Mouse (Mus musculus) forebrain, postnatal 0 days (tissue): Measurements from ENCODE around the gene Ddt. TPM values are rescaled to one million over a fixed set of nuclear protein-coding genes. Genes with fewer than 3 reads are reported as not detected.

Source experiments
- ATAC-seq: fragments of 200-750 bp; cut with Nextera tagmentation; 2 replicates; pipeline ENCODE4 v1.8.0; 2017; ENCODE audit warnings: mild to moderate bottlenecking, moderate library complexity
- DNase-seq: peaks from one replicate; pipeline ENCODE4 v3.0.0-alpha.2; 2015
- H3K27ac ChIP-seq: fragments of 300-500 bp; sonication (generic); 2 replicates; pipeline ENCODE4 v1.5.1; 2014; ENCODE audit warnings: low read depth, mild to moderate bottlenecking, antibody characterized with exemption, low read length, moderate library complexity, mixed read lengths
- H3K27me3 ChIP-seq: fragments of 300-500 bp; sonication (generic); 2 replicates; pipeline ENCODE4 v1.6.1; 2014; ENCODE audit warnings: mild to moderate bottlenecking, low read length, mixed read lengths; ENCODE audit not compliant: insufficient read depth
- H3K36me3 ChIP-seq: fragments of 300-500 bp; sonication (generic); 2 replicates; pipeline ENCODE4 v1.6.1; 2014; ENCODE audit warnings: mild to moderate bottlenecking, moderate library complexity; ENCODE audit not compliant: insufficient read depth
- H3K4me1 ChIP-seq: fragments of 300-500 bp; sonication (generic); 2 replicates; pipeline ENCODE4 v1.6.1; 2014; ENCODE audit warnings: antibody characterized with exemption; ENCODE audit not compliant: insufficient read depth
- H3K4me2 ChIP-seq: fragments of 300-500 bp; sonication (generic); 2 replicates; pipeline ENCODE4 v1.6.1; 2014; ENCODE audit warnings: low read depth, mild to moderate bottlenecking, moderate library complexity
- H3K4me3 ChIP-seq: fragments of 300-500 bp; sonication (generic); 2 replicates; pipeline ENCODE4 v1.5.1; 2014; ENCODE audit warnings: low read depth, low read length, mixed read lengths
- H3K9ac ChIP-seq: fragments of 300-500 bp; sonication (generic); 2 replicates; pipeline ENCODE4 v1.6.1; 2014; ENCODE audit warnings: mild to moderate bottlenecking
- H3K9me3 ChIP-seq: fragments of 300-500 bp; sonication (generic); 2 replicates; pipeline ENCODE4 v1.6.1; 2016; ENCODE audit warnings: low read length
- CTCF ChIP-seq: sonication (generic); IDR thresholded peaks from 2 replicates; pipeline ENCODE4 v1.5.1; 2016; ENCODE audit warnings: antibody characterized with exemption, control low read depth, low read depth
- WGBS: fragments of 180-500 bp; shearing (Covaris S2); extraction: QIAGEN DNeasy Blood & Tissue Kit; methylation state at CpG from one replicate; pipeline ENCODE4 v1.1.7; 2014; 5-methylcytosine and 5-hydroxymethylcytosine counted together
- polyA plus RNA-seq: library from polyadenylated mRNA; unstranded; fragments of >200 nt; fragmentation: Nextera tagmentation; extraction: Ambion mirVana; gene quantifications from 2 replicates; pipeline ENCODE4 v1.2.1, GENCODE M21; 2015
- total RNA-seq: library from RNA; depleted of rRNA; stranded (reverse); fragments of >200 nt; gene quantifications from 2 replicates; pipeline ENCODE4 v1.2.3, GENCODE M21; 2014; rRNA removed

Ddt gene
- total and polyA plus RNA-seq, 2 experiments from 2014 or later = 39.7 to 79.4 TPM

DNA sequence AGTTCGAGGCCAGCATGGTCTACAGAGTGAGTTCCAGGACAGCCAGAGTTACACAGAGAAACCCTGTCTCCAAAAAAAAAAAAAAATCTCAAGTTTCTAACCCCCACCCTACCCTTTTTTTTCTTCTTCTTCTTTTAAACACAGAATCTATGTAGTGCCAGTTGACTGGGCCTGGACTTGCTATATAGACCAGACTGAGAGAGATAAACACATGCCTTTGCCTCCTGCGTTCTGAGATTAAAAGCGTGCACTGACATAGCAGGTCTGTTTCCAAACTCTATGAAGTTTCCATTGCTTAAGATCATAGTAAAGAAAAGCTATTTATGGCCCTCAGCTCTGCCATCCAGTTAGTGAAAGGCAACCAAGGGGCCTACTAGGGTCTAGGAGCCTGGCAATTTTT is 10.8 kb downstream of the Ddt start:
- H3K9ac ChIP-seq = peak overlapping the region; percentile 35; the same call in 1 of the 2 replicates
- H3K4me2 ChIP-seq = peak overlapping the region; percentile 71; the same call in 1 of the 2 replicates
- no peaks in the 10 kb centered on the region for H3K36me3 ChIP-seq
- H3K4me1 ChIP-seq = peaks cover 9% of the 10 kb centered on the region
- no peaks in the 10 kb centered on the region for H3K27me3 ChIP-seq
- no peak overlapping the region for H3K27ac ChIP-seq
- ATAC-seq (no peak), DNase-seq (no peak)
- no peaks in the 10 kb centered on the region for H3K9me3 ChIP-seq
- WGBS = 93% methylated on average over 3 of the region's 3 CpGs
- no peak for TF ChIP-seq CTCF
- H3K4me3 ChIP-seq = no peak overlapping the region

DNA sequence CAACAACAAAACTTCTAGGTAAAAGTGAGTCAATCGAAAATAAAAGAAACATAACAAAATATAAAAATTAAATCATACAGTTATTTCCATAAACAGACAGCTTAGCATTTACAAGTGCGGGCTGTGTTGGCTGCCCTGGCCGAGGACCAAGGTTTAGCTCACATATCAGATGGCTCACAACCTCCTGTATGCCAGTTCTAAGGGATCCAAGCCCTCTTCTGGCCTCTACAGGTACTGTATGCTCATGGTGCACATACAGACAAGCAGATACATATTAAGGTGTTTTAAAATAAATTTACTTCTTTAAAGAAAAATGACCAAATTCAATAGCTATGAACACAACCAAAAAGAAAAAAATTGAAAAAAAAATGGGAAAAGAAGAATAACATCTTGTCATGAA is 12.9 kb downstream of the Ddt start:
- Histone ChIP-seq H3K4me2 (no peak overlapping the region), H3K36me3 (peaks cover 6% of the 10 kb centered on the region; the same call in 1 of the 2 replicates), H3K27ac (no peak overlapping the region), H3K9ac (no peak overlapping the region), H3K9me3 (no peaks in the 10 kb centered on the region), H3K27me3 (no peaks in the 10 kb centered on the region), H3K4me3 (no peak overlapping the region), H3K4me1 (peaks cover 9% of the 10 kb centered on the region)
- WGBS = 96% methylated on average over 3 of the region's 3 CpGs
- 0 out of 2 replicates have a peak, but pooled peaks have one; percentile 10 for TF ChIP-seq CTCF
- no peak for ATAC-seq
- DNase-seq = no peak

DNA sequence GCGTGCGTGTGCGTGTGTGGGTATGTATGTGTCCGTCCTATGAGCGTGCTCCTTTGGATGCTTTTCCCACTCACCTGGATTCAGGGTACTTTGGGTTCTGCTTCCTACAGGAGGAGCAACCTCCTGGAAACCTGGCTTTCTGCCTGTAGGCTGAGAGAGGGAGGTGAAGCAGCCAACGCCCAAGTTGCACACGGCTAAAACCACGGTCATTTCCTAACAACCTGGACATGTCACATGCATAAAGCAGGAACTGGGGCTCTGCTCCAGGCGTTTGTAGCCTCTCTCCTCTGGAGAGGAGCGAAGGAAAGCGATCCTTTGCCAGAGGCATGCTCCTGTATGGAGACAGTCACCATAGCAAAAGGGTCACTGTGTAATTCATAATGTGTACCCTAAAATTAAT is 16.5 kb downstream of the Ddt start:
- no peaks in the 10 kb centered on the region for H3K9me3 ChIP-seq
- peaks cover 35% of the 10 kb centered on the region for H3K36me3 ChIP-seq
- ATAC-seq = no peak
- no peak for DNase-seq
- H3K9ac ChIP-seq = no peak overlapping the region
- H3K27ac ChIP-seq = no peak overlapping the region
- H3K4me2 ChIP-seq = no peak overlapping the region
- 96% methylated on average over 11 of the region's 11 CpGs for whole genome bisulfite sequencing
- TF ChIP-seq CTCF = no peak
- no peaks in the 10 kb centered on the region for H3K27me3 ChIP-seq
- no peaks in the 10 kb centered on the region for H3K4me1 ChIP-seq
- no peak overlapping the region for H3K4me3 ChIP-seq

DNA sequence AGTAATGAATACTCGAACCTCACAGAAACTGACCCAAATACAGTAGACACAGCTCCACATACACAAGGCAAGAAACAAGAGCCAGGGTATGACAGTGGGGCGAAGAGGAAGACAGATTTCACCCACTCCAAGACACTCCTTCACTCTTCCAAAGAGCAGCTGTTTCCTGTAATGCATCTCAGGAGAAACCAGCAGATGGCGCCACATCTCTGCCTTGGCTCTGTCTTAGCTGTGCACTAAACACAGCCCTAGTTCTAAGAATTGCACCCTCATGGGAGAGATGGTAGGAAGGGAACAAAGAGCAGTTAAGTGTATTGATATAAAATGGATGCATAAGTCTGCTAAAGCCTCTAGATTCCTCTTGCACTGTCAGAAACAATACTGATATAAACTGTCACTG is 29.2 kb downstream of the Ddt start:
- H3K36me3 ChIP-seq = peaks cover 77% of the 10 kb centered on the region
- H3K27me3 ChIP-seq = no peaks in the 10 kb centered on the region
- no peak overlapping the region for H3K4me2 ChIP-seq
- H3K4me1 ChIP-seq = no peaks in the 10 kb centered on the region
- DNase-seq = peak; percentile 93
- no peak overlapping the region for H3K4me3 ChIP-seq
- ATAC-seq = peak; percentile 97
- 40% methylated on average over 3 of the region's 3 CpGs for WGBS
- H3K9ac ChIP-seq = no peak overlapping the region
- H3K9me3 ChIP-seq = no peaks in the 10 kb centered on the region
- peak; percentile 97 for TF ChIP-seq CTCF
- peak overlapping the region; percentile 69 for H3K27ac ChIP-seq

DNA sequence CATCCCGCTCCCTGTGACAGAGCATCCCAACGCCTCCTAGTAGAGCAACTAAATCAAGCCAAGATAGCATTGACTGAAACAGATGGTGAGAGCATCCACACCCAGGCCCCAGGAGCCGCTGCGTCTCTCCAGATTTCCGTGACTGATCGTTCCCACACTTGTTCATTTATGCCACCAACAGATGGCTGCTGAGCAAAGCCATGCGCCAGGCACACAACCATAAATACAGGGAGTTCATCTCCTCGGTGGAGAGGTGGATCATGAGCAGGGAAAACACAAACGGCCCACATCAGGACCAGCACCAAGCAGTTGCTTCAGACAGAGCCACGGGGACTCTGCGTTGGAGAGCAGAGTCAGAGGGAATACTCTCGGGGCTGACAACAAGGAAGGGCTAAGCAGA is 29.8 kb downstream of the Ddt start:
- no peaks in the 10 kb centered on the region for H3K9me3 ChIP-seq
- no peaks in the 10 kb centered on the region for H3K4me1 ChIP-seq
- ATAC-seq (peak; percentile 54), DNase-seq (peak; percentile 62)
- H3K27me3 ChIP-seq = no peaks in the 10 kb centered on the region
- no peak overlapping the region for H3K9ac ChIP-seq
- H3K27ac ChIP-seq = peak overlapping the region; percentile 69; the same call in 1 of the 2 replicates
- TF ChIP-seq CTCF = no peak
- 62% methylated on average over 12 of the region's 12 CpGs for WGBS
- no peak overlapping the region for H3K4me2 ChIP-seq
- H3K4me3 ChIP-seq = no peak overlapping the region
- peaks cover 78% of the 10 kb centered on the region for H3K36me3 ChIP-seq

DNA sequence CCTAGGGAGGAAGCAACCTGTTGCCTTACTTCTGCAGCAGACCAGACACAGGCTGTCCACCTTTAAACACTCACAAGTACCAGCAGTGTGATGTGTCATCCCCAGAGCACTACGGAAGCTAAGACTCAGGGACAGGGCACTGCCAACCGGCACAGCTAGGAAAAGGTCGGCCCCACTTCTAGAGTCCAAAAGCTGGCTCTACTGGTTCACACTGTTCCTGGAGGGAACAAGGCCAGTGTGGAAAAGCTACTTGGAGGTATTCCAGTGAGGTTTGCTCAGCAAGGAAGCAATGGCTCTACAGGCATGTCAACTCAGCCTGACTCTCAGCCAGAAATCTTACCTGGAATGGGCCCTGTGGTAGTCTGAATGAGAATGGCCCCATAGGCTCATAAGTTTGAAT is 32.3 kb downstream of the Ddt start:
- Histone ChIP-seq H3K4me2 (no peak overlapping the region), H3K27me3 (no peaks in the 10 kb centered on the region), H3K36me3 (peaks cover 70% of the 10 kb centered on the region), H3K9me3 (no peaks in the 10 kb centered on the region), H3K4me3 (no peak overlapping the region), H3K4me1 (no peaks in the 10 kb centered on the region), H3K9ac (no peak overlapping the region), H3K27ac (no peak overlapping the region)
- ATAC-seq (no peak), DNase-seq (no peak)
- no peak for TF ChIP-seq CTCF
- WGBS = 86% methylated on average over 3 of the region's 3 CpGs

DNA sequence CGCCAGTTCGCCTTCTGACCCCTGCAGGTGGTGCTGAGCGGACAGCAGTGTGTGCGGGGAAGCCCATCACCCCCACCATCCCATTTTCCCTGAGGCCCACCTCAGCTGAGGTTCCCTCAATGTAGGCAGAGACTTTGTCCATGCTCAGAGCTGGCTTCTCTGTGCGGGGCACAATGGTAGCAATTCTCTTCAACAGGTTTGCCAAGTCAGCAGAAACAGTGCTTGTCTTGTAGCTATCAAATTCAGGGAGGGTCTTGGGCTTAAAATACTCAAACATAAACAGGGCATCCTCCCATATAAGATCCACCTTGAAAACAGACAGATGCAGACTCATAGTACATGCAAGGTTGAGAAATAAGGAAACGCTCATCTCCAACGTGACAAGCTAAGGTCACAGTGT is 47.8 kb downstream of the Ddt start:
- no peak for TF ChIP-seq CTCF

More for the DNA sequence above, 47.8 kb downstream of the Ddt start:
- no peak overlapping the region for H3K9ac ChIP-seq
- H3K4me2 ChIP-seq = no peak overlapping the region
- H3K27me3 ChIP-seq = no peaks in the 10 kb centered on the region
- H3K4me1 ChIP-seq = no peaks in the 10 kb centered on the region
- no peaks in the 10 kb centered on the region for H3K9me3 ChIP-seq
- WGBS = 93% methylated on average over 7 of the region's 7 CpGs
- no peak for ATAC-seq
- no peak overlapping the region for H3K27ac ChIP-seq
- H3K4me3 ChIP-seq = no peak overlapping the region
- no peak for DNase-seq
- H3K36me3 ChIP-seq = peaks cover 74% of the 10 kb centered on the region

Other genes with a start within 250 kb of the Ddt start
- 20.0 and 24.2 TPM in 2 replicates for gene Lrrc75b, start 213.1 kb downstream of the Ddt start, total RNA-seq
- 17.9 and 23.2 TPM in 2 replicates for gene Lrrc75b, start 213.1 kb downstream of the Ddt start, polyA plus RNA-seq
- gene Ggt1, start 211.8 kb downstream of the Ddt start, total RNA-seq = 1.0 and 3.8 TPM in 2 replicates
- 0.86 and 2.3 TPM in 2 replicates for gene Ggt1, start 211.8 kb downstream of the Ddt start, polyA plus RNA-seq
- gene Ggt5, start 184.1 kb downstream of the Ddt start, total RNA-seq = 3.2 and 4.3 TPM in 2 replicates
- gene Ggt5, start 184.1 kb downstream of the Ddt start, polyA plus RNA-seq = 1.5 and 2.6 TPM in 2 replicates
- 2.2 and 2.6 TPM in 2 replicates for gene Susd2, start 129.4 kb downstream of the Ddt start, total RNA-seq
- gene Susd2, start 129.4 kb downstream of the Ddt start, polyA plus RNA-seq = 2.2 TPM in 2 replicates
- gene Cabin1, start 9.1 kb downstream of the Ddt start, total RNA-seq = 67.0 and 85.5 TPM in 2 replicates
- gene Cabin1, start 9.1 kb downstream of the Ddt start, polyA plus RNA-seq = 19.8 and 28.0 TPM in 2 replicates
- not detected in 2 replicates for gene Gm20441, start 7.5 kb upstream of the Ddt start, total RNA-seq
- gene Gm20441, start 7.5 kb upstream of the Ddt start, polyA plus RNA-seq = not detected in 2 replicates
- gene Gstt3, start 8.0 kb upstream of the Ddt start, total RNA-seq = 1.7 and 2.3 TPM in 2 replicates
- gene Gstt3, start 8.0 kb upstream of the Ddt start, polyA plus RNA-seq = 1.8 and 2.2 TPM in 2 replicates
- gene Gstt1, start 25.2 kb upstream of the Ddt start, total RNA-seq = 19.2 and 22.8 TPM in 2 replicates
- gene Gstt1, start 25.2 kb upstream of the Ddt start, polyA plus RNA-seq = 18.6 and 21.3 TPM in 2 replicates
- not detected in 2 replicates for gene Gstt4, start 49.1 kb upstream of the Ddt start, total RNA-seq
- not detected in 2 replicates for gene Gstt4, start 49.1 kb upstream of the Ddt start, polyA plus RNA-seq
- gene Gstt2, start 64.0 kb upstream of the Ddt start, total RNA-seq = 4.5 and 5.1 TPM in 2 replicates
- 7.4 and 7.8 TPM in 2 replicates for gene Gstt2, start 64.0 kb upstream of the Ddt start, polyA plus RNA-seq
- gene Mif, start 86.8 kb upstream of the Ddt start, total RNA-seq = 598 and 704 TPM in 2 replicates
- 2,127 and 2,602 TPM in 2 replicates for gene Mif, start 86.8 kb upstream of the Ddt start, polyA plus RNA-seq
- gene Derl3, start 120.0 kb upstream of the Ddt start, total RNA-seq = 2.1 and 4.7 TPM in 2 replicates
- 1.4 and 1.7 TPM in 2 replicates for gene Derl3, start 120.0 kb upstream of the Ddt start, polyA plus RNA-seq
- 155 and 173 TPM in 2 replicates for gene Smarcb1, start 148.2 kb upstream of the Ddt start, total RNA-seq
- gene Smarcb1, start 148.2 kb upstream of the Ddt start, polyA plus RNA-seq = 239 and 246 TPM in 2 replicates
- 69.9 and 93.0 TPM in 2 replicates for gene Chchd10, start 159.7 kb upstream of the Ddt start, total RNA-seq
- gene Chchd10, start 159.7 kb upstream of the Ddt start, polyA plus RNA-seq = 97.1 and 121 TPM in 2 replicates
- gene Mmp11, start 163.1 kb upstream of the Ddt start, total RNA-seq = 11.7 and 13.5 TPM in 2 replicates
- 14.3 and 16.5 TPM in 2 replicates for gene Mmp11, start 163.1 kb upstream of the Ddt start, polyA plus RNA-seq
- gene Gm867, start 167.3 kb upstream of the Ddt start, total RNA-seq = 0.95 and 2.8 TPM in 2 replicates
- gene Gm867, start 167.3 kb upstream of the Ddt start, polyA plus RNA-seq = 0.97 and 1.0 TPM in 2 replicates
- gene Vpreb3, start 169.6 kb upstream of the Ddt start, total RNA-seq = not detected in 2 replicates
- gene Vpreb3, start 169.6 kb upstream of the Ddt start, polyA plus RNA-seq = 0.45 and 1.4 TPM in 2 replicates
- gene Gm5134, start 181.1 kb upstream of the Ddt start, total RNA-seq = not detected in 2 replicates
- gene Gm5134, start 181.1 kb upstream of the Ddt start, polyA plus RNA-seq = not detected in 2 replicates